Mouse (Mus musculus): ENCODE measurements around the gene Ppfia3. TPM values are rescaled to one million over a fixed set of nuclear protein-coding genes. Genes with fewer than 3 reads are reported as not detected.

The Ppfia3 gene
- polyA plus RNA-seq, 1 experiment: 0.79 TPM

DNA sequence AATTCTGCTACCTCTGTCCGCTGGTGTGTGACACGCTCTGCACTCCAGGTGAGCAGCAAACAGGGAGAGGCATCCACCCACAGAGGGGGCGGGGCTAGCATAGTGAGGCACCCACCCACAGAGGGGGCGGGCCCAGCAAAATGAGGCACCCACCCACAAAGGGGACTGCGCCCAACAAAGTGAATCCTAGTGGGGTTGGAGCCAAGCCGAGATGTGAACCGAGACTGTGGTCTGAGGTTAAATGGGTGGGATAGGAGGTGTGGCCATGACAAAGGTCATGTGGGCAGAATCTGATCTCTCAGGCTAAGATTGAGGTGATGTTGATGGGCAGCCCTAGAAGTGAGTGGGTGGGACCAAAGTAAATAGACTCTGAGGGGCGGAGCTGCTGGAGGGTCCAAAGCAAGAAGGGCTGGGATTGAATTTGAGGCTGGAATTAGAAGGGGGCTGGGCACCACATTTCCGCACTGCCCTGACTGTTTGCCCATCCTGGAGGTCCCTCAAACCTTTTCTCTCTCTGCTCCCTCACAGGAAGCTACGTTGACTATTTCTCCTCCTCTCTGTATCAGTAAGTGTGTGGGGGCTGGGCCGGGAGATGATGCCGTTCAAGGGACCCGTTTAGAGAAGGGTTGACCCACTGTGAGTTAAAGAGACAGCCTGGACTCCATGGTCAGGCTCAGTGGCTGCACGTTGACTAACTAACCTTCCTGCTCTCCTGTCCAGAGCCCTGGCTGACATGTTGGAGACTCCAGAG is 28.5 kb downstream of the Ppfia3 start:
- Histone ChIP-seq H3K9me3 (no peaks in the 10 kb centered on the region), H3K4me1 (peaks cover 88% of the 10 kb centered on the region)

DNA sequence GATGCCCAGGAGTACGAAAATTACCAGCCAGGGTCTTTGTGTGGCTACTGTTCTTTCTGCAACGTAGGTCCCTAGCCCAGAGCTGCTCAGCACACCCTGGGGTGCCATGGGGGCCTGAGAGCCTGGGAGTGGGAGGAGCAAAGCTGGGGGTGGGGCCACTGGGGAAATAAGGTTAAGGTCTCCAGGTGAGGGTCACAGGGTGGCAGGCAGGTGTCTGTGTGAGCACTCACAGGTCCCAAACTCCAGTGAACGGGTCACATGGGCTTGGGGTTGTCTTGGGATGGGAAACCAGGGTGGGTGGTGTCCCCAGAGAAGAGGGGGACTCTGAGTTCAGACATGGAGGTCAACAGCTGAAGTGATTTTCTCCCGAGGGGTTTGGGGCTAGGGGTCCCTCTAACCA is 29.4 kb downstream of the Ppfia3 start:
- Histone ChIP-seq H3K4me3 (replicated peaks) (no peak overlapping the region), H3K36me3 (replicated peaks; ENCODE audit: low read length) (no peaks in the 10 kb centered on the region), H3K9me3 (no peaks in the 10 kb centered on the region), H3K4me1 (peaks cover 88% of the 10 kb centered on the region), H3K27me3 (replicated peaks) (peaks cover 86% of the 10 kb centered on the region)
- no peak for TF ChIP-seq FLI1 (IDR thresholded peaks at IDR 0.05; ENCODE audit: low read length)
- TF ChIP-seq GATA1 (IDR thresholded peaks at IDR 0.05; ENCODE audit: borderline replicate concordance, low read length): no peak

More for the DNA sequence above, 28.5 kb downstream of the Ppfia3 start:
- Histone ChIP-seq H3K27me3 (replicated peaks) (peaks cover 84% of the 10 kb centered on the region), H3K36me3 (replicated peaks; ENCODE audit: low read length) (no peaks in the 10 kb centered on the region), H3K4me3 (replicated peaks) (peak overlapping the region; percentile 91)
- no peak for TF ChIP-seq FLI1 (IDR thresholded peaks at IDR 0.05; ENCODE audit: low read length)
- TF ChIP-seq GATA1 (IDR thresholded peaks at IDR 0.05; ENCODE audit: borderline replicate concordance, low read length): no peak

GRCm38 (mm10) chr7:45336319-45336718 is 30.5 kb downstream of the Ppfia3 start:
- Histone ChIP-seq H3K27me3 (replicated peaks) (peaks cover 93% of the 10 kb centered on the region), H3K36me3 (replicated peaks; ENCODE audit: low read length) (no peaks in the 10 kb centered on the region), H3K4me1 (peaks cover 81% of the 10 kb centered on the region), H3K4me3 (replicated peaks) (peak overlapping the region; percentile 50), H3K9me3 (peaks cover 7% of the 10 kb centered on the region)
- no peak for TF ChIP-seq FLI1 (IDR thresholded peaks at IDR 0.05; ENCODE audit: low read length)
- TF ChIP-seq GATA1 (IDR thresholded peaks at IDR 0.05; ENCODE audit: borderline replicate concordance, low read length): no peak

GRCm38 (mm10) chr7:45335056-45335455 is 31.8 kb downstream of the Ppfia3 start, which contains the start of gene Hrc:
TSS of gene Hrc (plus strand) at chr7:45335290.
- peaks cover 68% of the 10 kb centered on the region for H3K4me1 ChIP-seq
- H3K4me3 ChIP-seq (replicated peaks): peak within 1 kb of the TSS; percentile 28
- H3K9me3 ChIP-seq: peaks cover 7% of the 10 kb centered on the region
- H3K36me3 ChIP-seq (replicated peaks; ENCODE audit: low read length): no peaks in the 10 kb centered on the region
- peaks cover 94% of the 10 kb centered on the region for H3K27me3 ChIP-seq (replicated peaks)
- no peak for TF ChIP-seq GATA1 (IDR thresholded peaks at IDR 0.05; ENCODE audit: borderline replicate concordance, low read length)
- no peak for TF ChIP-seq FLI1 (IDR thresholded peaks at IDR 0.05; ENCODE audit: low read length)

DNA sequence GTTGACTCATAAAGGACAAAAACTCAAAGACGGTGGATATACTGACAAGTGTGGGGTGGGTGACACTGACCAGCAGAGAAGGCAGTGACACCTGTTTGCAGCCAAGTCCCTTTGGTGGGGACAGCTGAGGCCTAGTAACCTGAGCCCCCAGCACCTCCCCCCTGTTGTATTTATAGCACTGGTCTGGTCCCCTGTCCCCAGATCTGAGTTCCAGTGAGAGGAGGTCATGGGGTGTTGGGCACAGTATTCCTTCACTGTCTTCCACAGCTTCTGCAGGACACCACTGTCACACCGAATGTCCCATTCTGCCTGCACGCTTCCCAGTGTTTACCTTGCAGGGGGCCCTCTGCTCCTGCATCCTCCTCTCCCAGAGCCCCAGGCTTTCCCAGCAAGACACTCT is 32.2 kb downstream of the Ppfia3 start:
- Histone ChIP-seq H3K9me3 (peaks cover 7% of the 10 kb centered on the region), H3K27me3 (replicated peaks) (peaks cover 92% of the 10 kb centered on the region), H3K4me3 (replicated peaks) (peak overlapping the region; percentile 28), H3K36me3 (replicated peaks; ENCODE audit: low read length) (no peaks in the 10 kb centered on the region), H3K4me1 (peaks cover 63% of the 10 kb centered on the region)
- TF ChIP-seq FLI1 (IDR thresholded peaks at IDR 0.05; ENCODE audit: low read length): no peak
- TF ChIP-seq GATA1 (IDR thresholded peaks at IDR 0.05; ENCODE audit: borderline replicate concordance, low read length): no peak

GRCm38 (mm10) chr7:45333431-45333982 is 33.3 kb downstream of the Ppfia3 start, which contains the start of gene Trpm4:
TSS of gene Trpm4 (minus strand) at chr7:45333780.
- TF ChIP-seq GATA1 (IDR thresholded peaks at IDR 0.05; ENCODE audit: borderline replicate concordance, low read length): no peak
- no peak for TF ChIP-seq FLI1 (IDR thresholded peaks at IDR 0.05; ENCODE audit: low read length)
- Histone ChIP-seq H3K4me1 (peaks cover 53% of the 10 kb centered on the region), H3K36me3 (replicated peaks; ENCODE audit: low read length) (no peaks in the 10 kb centered on the region), H3K9me3 (peaks cover 7% of the 10 kb centered on the region), H3K27me3 (replicated peaks) (peaks cover 81% of the 10 kb centered on the region), H3K4me3 (replicated peaks) (peak within 1 kb of the TSS; percentile 93)

GRCm38 (mm10) chr7:45332685-45333425 is 34.0 kb downstream of the Ppfia3 start:
- Histone ChIP-seq H3K9me3 (peaks cover 7% of the 10 kb centered on the region), H3K27me3 (replicated peaks) (peaks cover 75% of the 10 kb centered on the region), H3K4me3 (replicated peaks) (peak overlapping the region; percentile 93), H3K36me3 (replicated peaks; ENCODE audit: low read length) (no peaks in the 10 kb centered on the region), H3K4me1 (peaks cover 46% of the 10 kb centered on the region)
- no peak for TF ChIP-seq GATA1 (IDR thresholded peaks at IDR 0.05; ENCODE audit: borderline replicate concordance, low read length)
- no peak for TF ChIP-seq FLI1 (IDR thresholded peaks at IDR 0.05; ENCODE audit: low read length)

DNA sequence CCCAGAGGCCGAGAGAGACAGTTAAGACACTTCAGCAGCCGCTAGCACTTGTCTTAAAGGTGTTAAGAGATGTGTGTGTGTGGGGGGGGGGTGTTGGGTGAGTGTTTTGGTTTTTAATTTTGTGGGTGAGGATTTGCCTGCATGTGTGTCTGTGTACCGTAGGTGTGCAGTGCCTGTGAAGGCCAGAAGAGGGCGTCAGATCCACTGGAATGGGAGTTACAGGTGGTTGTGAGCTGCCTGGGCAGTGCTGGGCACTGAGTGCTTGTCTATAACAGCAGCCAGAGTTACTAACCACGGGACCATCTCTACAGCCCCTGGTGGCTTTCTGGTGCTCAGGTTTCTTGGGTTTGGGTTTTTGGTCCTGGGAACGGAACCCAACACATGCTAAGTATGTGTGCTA is 35.3 kb downstream of the Ppfia3 start:
- TF ChIP-seq GATA1 (IDR thresholded peaks at IDR 0.05; ENCODE audit: borderline replicate concordance, low read length) (no peak), FLI1 (IDR thresholded peaks at IDR 0.05; ENCODE audit: low read length) (no peak)
- Histone ChIP-seq H3K9me3 (peaks cover 21% of the 10 kb centered on the region), H3K4me3 (replicated peaks) (no peak overlapping the region), H3K4me1 (peaks cover 34% of the 10 kb centered on the region), H3K36me3 (replicated peaks; ENCODE audit: low read length) (peaks cover 2% of the 10 kb centered on the region), H3K27me3 (replicated peaks) (peaks cover 75% of the 10 kb centered on the region)

DNA sequence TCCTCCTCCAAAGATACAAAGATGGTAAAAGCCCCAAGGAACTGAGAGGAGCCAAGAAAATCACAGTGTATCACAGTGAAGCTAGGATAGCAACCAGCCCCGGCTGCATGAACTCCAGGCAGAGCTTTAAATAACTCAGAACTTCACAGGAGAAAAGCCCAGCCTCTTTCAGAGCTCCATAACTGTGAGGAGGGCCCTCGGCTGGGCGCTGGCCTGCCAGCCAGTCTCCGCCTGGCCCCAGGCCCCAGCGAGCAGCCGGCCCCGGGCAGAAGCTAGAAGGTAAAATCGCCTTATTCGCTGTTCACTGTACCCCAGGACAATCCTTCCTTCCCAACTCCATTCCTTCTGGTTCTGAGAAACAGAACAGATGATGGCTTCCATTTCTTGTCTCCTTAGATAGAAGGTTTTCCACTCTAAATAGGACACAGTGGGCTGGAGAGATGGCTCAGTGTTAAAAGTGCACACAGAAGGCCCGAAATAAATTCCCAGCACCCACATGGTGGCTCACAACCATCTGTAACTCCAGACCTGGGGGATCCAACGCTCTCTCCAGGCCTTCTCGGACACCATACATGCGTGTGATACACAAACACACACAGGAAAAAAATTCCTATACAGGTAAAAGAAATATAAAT is 37.9 kb downstream of the Ppfia3 start:
- peaks cover 18% of the 10 kb centered on the region for H3K4me1 ChIP-seq
- H3K27me3 ChIP-seq (replicated peaks): peaks cover 57% of the 10 kb centered on the region
- TF ChIP-seq FLI1 (IDR thresholded peaks at IDR 0.05; ENCODE audit: low read length) (no peak), GATA1 (IDR thresholded peaks at IDR 0.05; ENCODE audit: borderline replicate concordance, low read length) (no peak)
- peaks cover 34% of the 10 kb centered on the region for H3K9me3 ChIP-seq
- H3K4me3 ChIP-seq (replicated peaks): no peak overlapping the region
- H3K36me3 ChIP-seq (replicated peaks; ENCODE audit: low read length): peaks cover 10% of the 10 kb centered on the region

Data from megakaryocyte, embryonic 14.5 days (primary cell).